Mouse (Mus musculus) stomach, embryonic 14.5 days (tissue): ENCODE data around the gene Ica1. TPM values are rescaled to one million over a fixed set of nuclear protein-coding genes. Genes with fewer than 3 reads are reported as not detected.

Experiments used
- ATAC-seq: fragments of 200-750 bp; cut with Nextera tagmentation; 2 replicates; pipeline ENCODE4 v1.8.0; 2017; ENCODE audit warnings: low read depth, moderate TSS enrichment; ENCODE audit not compliant: insufficient number of reproducible peaks, insufficient read depth, low FRiP score
- H3K27ac ChIP-seq: fragments of 300-500 bp; sonication (generic); 2 replicates; pipeline ENCODE4 v1.5.1; 2014; ENCODE audit warnings: mild to moderate bottlenecking, low read length, moderate library complexity, mixed read lengths
- H3K27me3 ChIP-seq: fragments of 300-500 bp; sonication (generic); 2 replicates; pipeline ENCODE4 v1.6.1; 2014; ENCODE audit warnings: low read length, control low read depth, mixed read lengths; ENCODE audit not compliant: control insufficient read depth, insufficient read depth
- H3K36me3 ChIP-seq: fragments of 300-500 bp; sonication (generic); 2 replicates; pipeline ENCODE4 v1.6.1; 2014; ENCODE audit warnings: mild to moderate bottlenecking, control low read depth, low read length, moderate library complexity, mixed read lengths; ENCODE audit not compliant: control insufficient read depth, insufficient read depth
- H3K4me1 ChIP-seq: fragments of 300-500 bp; sonication (generic); 2 replicates; pipeline ENCODE4 v1.6.1; 2014; ENCODE audit warnings: low read length, control low read depth, mixed read lengths; ENCODE audit not compliant: control insufficient read depth, insufficient read depth
- H3K4me2 ChIP-seq: fragments of 300-500 bp; sonication (generic); replicated peaks from 2 replicates; pipeline ENCODE4 v1.6.1; 2014; ENCODE audit warnings: low read depth, low read length, control low read depth
- H3K4me3 ChIP-seq: fragments of 300-500 bp; sonication (generic); 2 replicates; pipeline ENCODE4 v1.5.1; 2014; ENCODE audit warnings: low read depth, low read length, control low read depth
- H3K9ac ChIP-seq: fragments of 300-500 bp; sonication (generic); replicated peaks from 2 replicates; pipeline ENCODE4 v1.6.1; 2014; ENCODE audit warnings: low read depth, mild to moderate bottlenecking, control low read depth, low read length, moderate library complexity, mixed read lengths
- H3K9me3 ChIP-seq: fragments of 300-500 bp; sonication (generic); 2 replicates; pipeline ENCODE4 v1.6.1; 2016; ENCODE audit warnings: low read depth, low read length, control low read depth; ENCODE audit not compliant: control insufficient read depth
- WGBS: fragments of 180-500 bp; shearing (Covaris S2); extraction: QIAGEN DNeasy Blood & Tissue Kit; methylation state at CpG from one replicate; pipeline ENCODE4 v1.1.7; 2014; 5-methylcytosine and 5-hydroxymethylcytosine counted together
- polyA plus RNA-seq: library from polyadenylated mRNA; unstranded; fragments of >200 nt; fragmentation: Nextera tagmentation; extraction: Ambion mirVana; gene quantifications from 2 replicates; pipeline ENCODE4 v1.2.1, GENCODE M21; 2014

The Ica1 gene
- polyA plus RNA-seq, 1 experiment from 2014 or later, result 25.4 TPM

GRCm38 (mm10) chr6:8771539-8771938, 6.7 kb downstream of the Ica1 start:
- Histone ChIP-seq H3K9me3 (no peaks in the 10 kb centered on the region), H3K27me3 (no peaks in the 10 kb centered on the region), H3K36me3 (no peaks in the 10 kb centered on the region), H3K27ac (no peak overlapping the region), H3K4me2 (no peak overlapping the region), H3K9ac (no peak overlapping the region), H3K4me3 (no peak overlapping the region), H3K4me1 (no peaks in the 10 kb centered on the region)
- no peak for ATAC-seq
- 62% methylated on average over 7 of the region's 7 CpGs for WGBS

GRCm38 (mm10) chr6:8770341-8770740, 7.9 kb downstream of the Ica1 start:
- WGBS, result 60% methylated on average over 10 of the region's 10 CpGs
- no peaks in the 10 kb centered on the region for H3K36me3 ChIP-seq
- ATAC-seq, result peak; percentile 53; the same call in 1 of the 2 replicates

GRCm38 (mm10) chr6:8769803-8770202, 8.5 kb downstream of the Ica1 start:
- H3K9ac ChIP-seq, result no peak overlapping the region
- no peaks in the 10 kb centered on the region for H3K4me1 ChIP-seq
- no peaks in the 10 kb centered on the region for H3K9me3 ChIP-seq
- 43% methylated on average over 6 of the region's 6 CpGs for WGBS
- H3K4me3 ChIP-seq, result no peak overlapping the region
- H3K27me3 ChIP-seq, result no peaks in the 10 kb centered on the region
- no peak overlapping the region for H3K4me2 ChIP-seq
- no peak overlapping the region for H3K27ac ChIP-seq
- H3K36me3 ChIP-seq, result no peaks in the 10 kb centered on the region
- ATAC-seq, result no peak

More at GRCm38 (mm10) chr6:8770341-8770740, 7.9 kb downstream of the Ica1 start:
- H3K27me3 ChIP-seq, result no peaks in the 10 kb centered on the region
- no peaks in the 10 kb centered on the region for H3K4me1 ChIP-seq
- no peaks in the 10 kb centered on the region for H3K9me3 ChIP-seq
- H3K9ac ChIP-seq, result no peak overlapping the region
- H3K27ac ChIP-seq, result no peak overlapping the region
- no peak overlapping the region for H3K4me3 ChIP-seq
- H3K4me2 ChIP-seq, result no peak overlapping the region

DNA sequence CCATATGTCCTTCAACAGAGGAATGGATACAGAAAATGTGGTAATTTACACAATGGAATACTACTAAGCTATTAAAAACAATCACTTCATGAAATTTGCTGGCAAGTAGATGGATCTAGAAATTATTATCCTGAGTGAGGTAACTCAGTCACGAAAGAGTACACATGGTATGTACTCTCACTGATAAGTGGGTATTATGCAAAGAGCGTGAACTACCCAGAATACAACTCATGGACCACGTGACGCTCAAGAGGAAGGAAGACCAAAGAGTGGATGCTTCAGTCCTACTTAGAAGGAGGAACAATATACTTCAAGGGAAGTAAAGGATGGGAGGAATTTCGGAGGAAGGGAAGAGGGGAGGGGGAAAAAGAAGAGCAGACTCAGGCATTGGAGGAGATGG, 11.6 kb downstream of the Ica1 start:
- H3K27me3 ChIP-seq, result no peaks in the 10 kb centered on the region
- H3K4me1 ChIP-seq, result no peaks in the 10 kb centered on the region
- H3K4me2 ChIP-seq, result no peak overlapping the region
- 92% methylated on average over 5 of the region's 5 CpGs for WGBS
- no peak overlapping the region for H3K27ac ChIP-seq
- H3K9ac ChIP-seq, result no peak overlapping the region
- H3K9me3 ChIP-seq, result no peaks in the 10 kb centered on the region
- H3K36me3 ChIP-seq, result no peaks in the 10 kb centered on the region
- H3K4me3 ChIP-seq, result no peak overlapping the region
- no peak for ATAC-seq

DNA sequence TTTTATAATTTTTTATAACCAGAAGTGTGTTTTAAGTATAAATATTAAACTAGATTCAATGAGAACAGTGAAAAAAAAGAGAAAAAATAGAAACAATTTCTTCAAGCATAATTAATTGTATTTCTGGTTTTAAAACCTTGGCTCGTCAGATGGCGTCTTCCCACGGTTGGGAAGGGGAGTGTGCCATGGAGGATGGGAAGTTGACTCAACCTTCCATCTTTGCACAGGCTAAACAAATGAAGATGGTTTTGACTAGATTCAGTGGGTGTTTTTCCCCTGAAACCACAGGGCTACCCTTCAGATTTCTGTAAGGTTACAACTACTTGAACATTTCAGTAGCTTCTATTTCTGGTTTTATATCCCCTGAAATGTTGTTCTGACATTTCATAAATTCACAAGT, 12.5 kb downstream of the Ica1 start:
- Histone ChIP-seq H3K36me3 (no peaks in the 10 kb centered on the region), H3K9me3 (no peaks in the 10 kb centered on the region), H3K4me2 (no peak overlapping the region), H3K4me1 (no peaks in the 10 kb centered on the region), H3K4me3 (no peak overlapping the region), H3K27me3 (no peaks in the 10 kb centered on the region), H3K9ac (no peak overlapping the region), H3K27ac (no peak overlapping the region)
- WGBS, result 91% methylated on average over 3 of the region's 3 CpGs
- ATAC-seq, result no peak

- Histone ChIP-seq H3K36me3 (no peaks in the 10 kb centered on the region), H3K4me2 (no peak overlapping the region), H3K4me1 (no peaks in the 10 kb centered on the region), H3K27ac (no peak overlapping the region), H3K9me3 (no peaks in the 10 kb centered on the region), H3K27me3 (no peaks in the 10 kb centered on the region), H3K9ac (no peak overlapping the region), H3K4me3 (no peak overlapping the region)
- no peak for ATAC-seq
- WGBS, result 59% methylated on average over 1 of the region's 1 CpGs
Measured at GRCm38 (mm10) chr6:8765064-8765463, 13.2 kb downstream of the Ica1 start.

DNA sequence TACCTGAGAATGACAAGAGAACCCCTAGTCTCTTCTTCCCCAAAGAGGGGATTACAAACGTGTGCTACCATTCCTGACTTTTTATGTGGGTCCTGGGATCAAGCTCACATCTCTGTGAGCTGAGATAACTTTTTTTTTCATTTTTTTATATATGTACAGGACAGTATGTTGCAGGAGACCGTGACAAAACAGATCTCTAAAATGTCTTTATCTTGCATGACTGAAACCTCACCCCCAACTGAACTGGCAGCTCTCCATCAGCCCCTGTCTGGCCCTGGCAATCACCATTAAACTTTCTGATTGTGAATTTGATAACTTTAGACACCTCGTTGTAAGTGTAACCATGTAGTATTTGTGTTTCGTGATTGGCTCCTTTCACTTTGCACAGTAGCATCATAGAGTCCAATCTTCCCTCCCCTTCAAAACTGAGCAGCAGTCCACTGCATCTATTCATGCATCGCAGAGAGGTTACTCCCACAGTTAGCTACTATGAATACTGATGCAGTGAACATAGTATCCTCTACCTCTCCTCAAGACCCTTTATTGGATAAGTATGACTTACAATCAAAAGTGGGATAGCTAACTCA, 17.5 kb downstream of the Ica1 start:
- Histone ChIP-seq H3K4me3 (no peak overlapping the region), H3K4me1 (no peaks in the 10 kb centered on the region), H3K27ac (no peak overlapping the region), H3K4me2 (no peak overlapping the region), H3K9me3 (no peaks in the 10 kb centered on the region), H3K27me3 (no peaks in the 10 kb centered on the region), H3K9ac (no peak overlapping the region), H3K36me3 (no peaks in the 10 kb centered on the region)
- no peak for ATAC-seq
- WGBS, result 76% methylated on average over 5 of the region's 5 CpGs

GRCm38 (mm10) chr6:8759901-8760300, 18.4 kb downstream of the Ica1 start:
- no peak for ATAC-seq
- Histone ChIP-seq H3K9ac (no peak overlapping the region), H3K9me3 (no peaks in the 10 kb centered on the region), H3K4me1 (no peaks in the 10 kb centered on the region), H3K4me2 (no peak overlapping the region), H3K4me3 (no peak overlapping the region), H3K27ac (no peak overlapping the region), H3K36me3 (no peaks in the 10 kb centered on the region), H3K27me3 (no peaks in the 10 kb centered on the region)
- 76% methylated on average over 1 of the region's 1 CpGs for WGBS

DNA sequence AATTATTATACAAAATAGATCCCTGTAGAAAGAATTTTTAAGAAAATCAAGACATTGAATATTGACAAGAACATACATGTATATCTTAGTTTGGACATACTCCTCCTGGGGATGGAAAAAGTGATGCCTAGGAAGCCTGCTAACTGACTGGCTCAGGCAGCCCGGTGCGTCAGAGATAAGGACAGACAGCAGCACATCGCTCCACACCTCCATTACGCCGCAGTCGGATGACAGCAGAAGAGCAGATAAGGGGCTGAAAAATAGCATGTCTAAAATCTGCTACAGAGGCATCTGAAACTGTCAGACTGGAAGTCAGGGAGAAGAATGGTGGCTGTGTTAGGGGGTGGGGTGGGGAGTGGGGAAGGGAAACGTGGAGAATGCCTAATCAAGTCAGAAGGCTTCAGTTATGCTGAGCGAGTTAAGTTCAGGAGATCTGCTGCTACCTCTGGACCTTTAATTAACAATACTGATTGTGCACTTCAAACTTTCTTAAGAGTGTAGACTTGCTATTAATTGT, 22.5 kb downstream of the Ica1 start:
- no peaks in the 10 kb centered on the region for H3K4me1 ChIP-seq
- no peak; the same call in 1 of the 2 replicates for ATAC-seq
- no peak overlapping the region for H3K27ac ChIP-seq
- H3K36me3 ChIP-seq, result no peaks in the 10 kb centered on the region
- no peaks in the 10 kb centered on the region for H3K27me3 ChIP-seq
- H3K4me3 ChIP-seq, result no peak overlapping the region
- no peak overlapping the region for H3K9ac ChIP-seq
- no peaks in the 10 kb centered on the region for H3K9me3 ChIP-seq
- no peak overlapping the region for H3K4me2 ChIP-seq
- WGBS, result 37% methylated on average over 8 of the region's 8 CpGs
